In genomic region chr1:89606612-89607011, GRCm38 (mm10) we compare ENCODE assay signal across 8 mouse cellular contexts.
DNase-seq lines count a peak whose midpoint lies in the region; ATAC-seq and TF ChIP-seq lines count a peak whose summit lies in the region.

No protein-coding gene starts in this region.

- WGBS in forebrain, embryonic 14.5 days: 40% methylated on average over 5 of the region's 5 CpGs
- WGBS in intestine, embryonic 15.5 days: 37% methylated on average over 5 of the region's 5 CpGs
- 40% methylated on average over 5 of the region's 5 CpGs for WGBS in limb, embryonic 11.5 days

- TF ChIP-seq CTCF in testis, adult 2 months (IDR thresholded peaks at IDR 0.05; ENCODE audit: control insufficient read depth, insufficient read depth, insufficient replicate concordance, low read depth, low read length): peak; percentile 80; the same call in 1 of the 2 replicates
- TF ChIP-seq CTCF in brain, embryonic 14.5 days (IDR thresholded peaks at IDR 0.05; ENCODE audit: borderline replicate concordance, extremely low read depth, insufficient read depth, insufficient read length): peak; percentile 96

- no peaks in the 10 kb centered on the region; the same call in 1 of the 2 replicates for H3K4me1 ChIP-seq in testis, adult 2 months (ENCODE audit: control insufficient read depth, insufficient read depth, low read length)
- 0 out of 2 replicates have a peak, but pooled peaks cover 6% of the 10 kb centered on the region for H3K4me1 ChIP-seq in forebrain, embryonic 14.5 days (ENCODE audit: control insufficient read depth, insufficient read depth, low read length)
- H3K4me1 ChIP-seq in intestine, embryonic 15.5 days (replicated peaks): no peaks in the 10 kb centered on the region
- peaks cover 3% of the 10 kb centered on the region; the same call in 1 of the 2 replicates for H3K4me1 ChIP-seq in limb, embryonic 11.5 days (ENCODE audit: control insufficient read depth, insufficient read depth, low read length)

- no peak for TF ChIP-seq POLR2A in testis, adult 2 months (IDR thresholded peaks at IDR 0.05; ENCODE audit: control insufficient read depth, low read depth, low read length)
- no peak for TF ChIP-seq POLR2A in brain, embryonic 14.5 days (IDR thresholded peaks at IDR 0.05; ENCODE audit: borderline replicate concordance, extremely low read depth, insufficient read depth, insufficient read length, poor library complexity, severe bottlenecking)

- H3K27ac ChIP-seq in testis, adult 2 months (ENCODE audit: control insufficient read depth, insufficient read depth, low read depth, low read length): no peak overlapping the region
- H3K27ac ChIP-seq in forebrain, embryonic 14.5 days (ENCODE audit: low read depth, low read length): no peak overlapping the region
- no peak overlapping the region for H3K27ac ChIP-seq in intestine, embryonic 15.5 days
- no peak overlapping the region for H3K27ac ChIP-seq in limb, embryonic 11.5 days (replicated peaks; ENCODE audit: low read depth, low read length)

- no peaks in the 10 kb centered on the region for H3K9me3 ChIP-seq in forebrain, embryonic 14.5 days (replicated peaks; ENCODE audit: control insufficient read depth, low read length)
- H3K9me3 ChIP-seq in intestine, embryonic 15.5 days: no peaks in the 10 kb centered on the region
- no peaks in the 10 kb centered on the region for H3K9me3 ChIP-seq in limb, embryonic 11.5 days (ENCODE audit: control insufficient read depth, low read length)

- H3K27me3 ChIP-seq in testis, adult 2 months (ENCODE audit: control insufficient read depth, insufficient read depth, low read length): no peaks in the 10 kb centered on the region
- H3K27me3 ChIP-seq in forebrain, embryonic 14.5 days (replicated peaks; ENCODE audit: control insufficient read depth, insufficient read depth, low read length): no peaks in the 10 kb centered on the region
- H3K27me3 ChIP-seq in intestine, embryonic 15.5 days (replicated peaks): no peaks in the 10 kb centered on the region
- no peaks in the 10 kb centered on the region for H3K27me3 ChIP-seq in limb, embryonic 11.5 days (ENCODE audit: control insufficient read depth, insufficient read depth, low read length)

- no peaks in the 10 kb centered on the region for H3K36me3 ChIP-seq in testis, adult 2 months (ENCODE audit: control insufficient read depth, insufficient read depth, low read length)
- H3K36me3 ChIP-seq in forebrain, embryonic 14.5 days (ENCODE audit: control insufficient read depth, insufficient read depth, low read length): peaks cover 30% of the 10 kb centered on the region; the same call in 1 of the 2 replicates
- H3K36me3 ChIP-seq in intestine, embryonic 15.5 days: peaks cover 13% of the 10 kb centered on the region; the same call in 1 of the 2 replicates
- no peaks in the 10 kb centered on the region for H3K36me3 ChIP-seq in limb, embryonic 11.5 days (ENCODE audit: control insufficient read depth, insufficient read depth, low read length)

- peak; percentile 47; the same call in 1 of the 2 replicates for ATAC-seq in forebrain, embryonic 14.5 days
- peak; percentile 41; the same call in 1 of the 2 replicates for ATAC-seq in intestine, embryonic 15.5 days
- ATAC-seq in limb, embryonic 11.5 days (ENCODE audit: insufficient number of reproducible peaks, low FRiP score, low TSS enrichment, low read depth): no peak
- peak; percentile 49 for ATAC-seq in neutrophil, adult 5-6 weeks (ENCODE audit: extremely low read depth, insufficient number of reproducible peaks, low FRiP score, poor library complexity, severe bottlenecking)

- no peak for DNase-seq in testis, postnatal 14 days (ENCODE audit: low spot score)
- DNase-seq in brain, embryonic 14.5 days (ENCODE audit: low read depth): peak; percentile 84
- peak; percentile 75 for DNase-seq in forebrain, embryonic 14.5 days (ENCODE audit: low spot score)
- DNase-seq in limb, embryonic 11.5 days (ENCODE audit: low spot score): peak; percentile 74
- DNase-seq in yolk sac, embryonic 10.5 days (ENCODE audit: low spot score): no peak

- no peak overlapping the region for H3K9ac ChIP-seq in forebrain, embryonic 14.5 days (ENCODE audit: low read length)
- no peak overlapping the region for H3K9ac ChIP-seq in intestine, embryonic 15.5 days
- H3K9ac ChIP-seq in limb, embryonic 11.5 days (ENCODE audit: low read length): no peak overlapping the region

- no peak overlapping the region for H3K4me3 ChIP-seq in testis, adult 2 months (ENCODE audit: control insufficient read depth, low read depth, low read length)
- no peak overlapping the region for H3K4me3 ChIP-seq in forebrain, embryonic 14.5 days (ENCODE audit: low read depth, low read length)
- H3K4me3 ChIP-seq in intestine, embryonic 15.5 days (replicated peaks): no peak overlapping the region
- no peak overlapping the region for H3K4me3 ChIP-seq in limb, embryonic 11.5 days (ENCODE audit: low read depth, low read length)

- no peak overlapping the region for H3K4me2 ChIP-seq in forebrain, embryonic 14.5 days (ENCODE audit: low read length)
- no peak overlapping the region for H3K4me2 ChIP-seq in intestine, embryonic 15.5 days (replicated peaks)
- H3K4me2 ChIP-seq in limb, embryonic 11.5 days (ENCODE audit: low read depth, severe bottlenecking): no peak overlapping the region

Comparison
In these comparisons a context has a peak if more than half of its experiments do, and no peak if none do; other contexts are left out.
1. DNase-seq: peak in brain, embryonic 14.5 days (single experiment), forebrain, embryonic 14.5 days (single experiment) and limb, embryonic 11.5 days (single experiment); none in testis, postnatal 14 days (single experiment) and yolk sac, embryonic 10.5 days (single experiment).